ENCODE assay signal across 20 mouse cellular contexts in genomic region chr6:54685716-54686395, GRCm38 (mm10). TPM values are rescaled to one million over a fixed set of nuclear protein-coding genes. Genes with fewer than 3 reads are reported as not detected.
DNase-seq lines count a peak whose midpoint lies in the region; ATAC-seq and TF ChIP-seq lines count a peak whose summit lies in the region.
"Had no signal": no experiment of that assay in that cellular context is flagged by ENCODE, and none has a peak within 500 bp of the region (broad histone marks: within the 10 kb centered on the region; RNA-seq: fewer than 3 reads in every experiment).

No protein-coding gene starts in this region.

- 58% methylated on average over 14 of the region's 14 CpGs for WGBS in liver, postnatal 0 days (ENCODE audit: insufficient replicate concordance)
- 53% methylated on average over 14 of the region's 14 CpGs for WGBS in liver, embryonic 11.5 days

- peak; percentile 56 for DNase-seq in adrenal gland, adult 8-10 months
- DNase-seq in adrenal gland, postnatal 25 days = no peak
- DNase-seq in liver, postnatal 0 days = no peak
- no peak for DNase-seq in liver, embryonic 11.5 days (ENCODE audit: low spot score)
- peak; percentile 51 for DNase-seq in adrenal gland, postnatal 14 days
- no peak for DNase-seq in adipocyte (ENCODE audit: low spot score)
- DNase-seq in layer of hippocampus, adult 11-12 months (ENCODE audit: low spot score) = no peak
- DNase-seq: cerebellum, adult 2 months; gastrocnemius, postnatal 14 days; heart, adult 2 months; kidney, adult 2 months; kidney, postnatal 14 days; lung, embryonic 14.5 days; lung, postnatal 36 days; right cerebral cortex, adult 18-20 months had no signal

- peaks cover 15% of the 10 kb centered on the region for H3K27me3 ChIP-seq in liver, postnatal 0 days (ENCODE audit: insufficient read depth, low read length)
- peaks cover 27% of the 10 kb centered on the region for H3K27me3 ChIP-seq in liver, embryonic 11.5 days (replicated peaks; ENCODE audit: control insufficient read depth, insufficient read depth, low read length)
- H3K27me3 ChIP-seq: neural tube, embryonic 12.5 days had no signal

- H3K36me3 ChIP-seq in liver, postnatal 0 days (replicated peaks; ENCODE audit: insufficient read depth, low read length) = no peaks in the 10 kb centered on the region
- no peaks in the 10 kb centered on the region for H3K36me3 ChIP-seq in liver, embryonic 11.5 days (ENCODE audit: control insufficient read depth, insufficient read depth, low read length)
- H3K36me3 ChIP-seq: embryonic facial prominence, embryonic 10.5 days; hindbrain, embryonic 10.5 days had no signal

- no peak for TF ChIP-seq CTCF in liver, postnatal 0 days (IDR thresholded peaks at IDR 0.05; ENCODE audit: low read depth)

- H3K27ac ChIP-seq in liver, postnatal 0 days (ENCODE audit: low read depth) = no peak overlapping the region
- no peak overlapping the region for H3K27ac ChIP-seq in liver, embryonic 11.5 days (ENCODE audit: low read depth, low read length)
- H3K27ac ChIP-seq: embryonic facial prominence, embryonic 10.5 days; heart, adult 2 months; hindbrain, embryonic 10.5 days; hindbrain, postnatal 0 days; midbrain, embryonic 12.5 days; neural tube, embryonic 12.5 days had no signal

- TF ChIP-seq EP300 in liver, postnatal 0 days (IDR thresholded peaks at IDR 0.05; ENCODE audit: low read depth) = peak; percentile 32; the same call in 1 of the 2 replicates

- H3K4me2 ChIP-seq in liver, postnatal 0 days (ENCODE audit: low read depth, low read length) = peak overlapping the region; percentile 35
- H3K4me2 ChIP-seq in liver, embryonic 11.5 days = no peak overlapping the region
- H3K4me2 ChIP-seq: lung, embryonic 14.5 days; midbrain, embryonic 12.5 days; neural tube, embryonic 12.5 days had no signal

- ATAC-seq in liver, postnatal 0 days = no peak
- ATAC-seq in liver, embryonic 11.5 days (replicated peaks; ENCODE audit: low FRiP score) = no peak
- ATAC-seq: hindbrain, postnatal 0 days had no signal

- peaks cover 11% of the 10 kb centered on the region for H3K4me1 ChIP-seq in liver, postnatal 0 days (ENCODE audit: insufficient read depth)
- 0 out of 2 replicates have a peak, but pooled peaks cover 3% of the 10 kb centered on the region for H3K4me1 ChIP-seq in liver, embryonic 11.5 days (replicated peaks; ENCODE audit: control insufficient read depth, insufficient read depth, low read length)

- H3K4me3 ChIP-seq in liver, postnatal 0 days (ENCODE audit: low read depth, low read length) = no peak overlapping the region
- H3K4me3 ChIP-seq in liver, embryonic 11.5 days (ENCODE audit: low read depth, low read length) = no peak overlapping the region
- H3K4me3 ChIP-seq: embryonic facial prominence, embryonic 10.5 days; heart, adult 2 months; hindbrain, embryonic 10.5 days; midbrain, embryonic 12.5 days; neural tube, embryonic 12.5 days had no signal

- no peaks in the 10 kb centered on the region for H3K9me3 ChIP-seq in liver, postnatal 0 days (ENCODE audit: low read length)
- no peaks in the 10 kb centered on the region for H3K9me3 ChIP-seq in liver, embryonic 11.5 days (ENCODE audit: control insufficient read depth, low read length)
- H3K9me3 ChIP-seq: embryonic facial prominence, embryonic 10.5 days; hindbrain, embryonic 10.5 days; midbrain, embryonic 12.5 days; neural tube, embryonic 12.5 days had no signal

- no peak overlapping the region for H3K9ac ChIP-seq in liver, postnatal 0 days (replicated peaks)
- no peak overlapping the region for H3K9ac ChIP-seq in liver, embryonic 11.5 days (ENCODE audit: low read depth, low read length)
- H3K9ac ChIP-seq: lung, embryonic 14.5 days; midbrain, embryonic 12.5 days; neural tube, embryonic 12.5 days had no signal

RNA-seq across cellular contexts. Expression of gene Mturn, which starts 4.4 kb away (rescaled TPM):
- 10 to 100 TPM; 15.6 to 30.6 (median 20.3) TPM for total RNA-seq in adrenal gland, adult 8-10 months (2022)
- total RNA-seq in adrenal gland, postnatal 25 days (2021) = 13.2 and 20.6 TPM in 2 replicates
- polyA plus RNA-seq in liver, postnatal 0 days (2015; fragmentation: Nextera tagmentation; extraction: Ambion mirVana) = 1.8 and 4.0 TPM in 2 replicates
- polyA plus RNA-seq in liver, embryonic 11.5 days (2014; fragmentation: Nextera tagmentation; extraction: Ambion mirVana) = 1.4 and 1.8 TPM in 2 replicates
- 15.1 and 19.1 TPM in 2 replicates for total RNA-seq in adrenal gland, postnatal 14 days (2021)

Comparison
In these comparisons a context has a peak if more than half of its experiments do, and no peak if none do; other contexts are left out.
1. DNase-seq: peak in adrenal gland, adult 8-10 months (single experiment) and adrenal gland, postnatal 14 days (single experiment); none in adrenal gland, postnatal 25 days (single experiment), liver, postnatal 0 days (single experiment), liver, embryonic 11.5 days (single experiment), adipocyte (single experiment) and layer of hippocampus, adult 11-12 months (single experiment).